Mouse (Mus musculus): ENCODE results near the gene Vmn1r90. TPM values are rescaled to one million over a fixed set of nuclear protein-coding genes. Genes with fewer than 3 reads are reported as not detected.

Vmn1r90 gene
- polyA plus RNA-seq (2012; ENCODE audit: low replicate concordance) = not detected in 2 replicates

GRCm38 (mm10) chr7:14563406-14563805 is at the start of gene Vmn1r90:
Gene Vmn1r90 (minus strand): TSS chr7:14563506.

Other genes starting within 250 kb of the Vmn1r90 start
- not detected in 2 replicates for gene Obox8, start 229.9 kb downstream of the Vmn1r90 start, polyA plus RNA-seq (2012; ENCODE audit: low replicate concordance)
- gene Sult2a8, start 116.7 kb downstream of the Vmn1r90 start, polyA plus RNA-seq (2012; ENCODE audit: low replicate concordance) = not detected in 2 replicates
- gene Sult2a7, start 69.3 kb downstream of the Vmn1r90 start, polyA plus RNA-seq (2012; ENCODE audit: low replicate concordance) = not detected in 2 replicates
- not detected in 2 replicates for gene Obox7, start 96.0 kb upstream of the Vmn1r90 start, polyA plus RNA-seq (2012; ENCODE audit: low replicate concordance)